Mouse (Mus musculus) heart, postnatal 0 days (tissue): ENCODE measurements around the gene Pax5. TPM values are rescaled to one million over a fixed set of nuclear protein-coding genes. Genes with fewer than 3 reads are reported as not detected.
A peak's percentile ranks its signal among the peaks of the same experiment; 100 is the strongest.
"Not testable (repeated sequence)": the region's sequence is repeated elsewhere in the genome, so short reads cannot be mapped to it uniquely, and the experiment has no call there.

Source experiments
- ATAC-seq: fragments of 200-750 bp; cut with Nextera tagmentation; 2 replicates; pipeline ENCODE4 v1.8.0; 2017; ENCODE audit warnings: low read depth, moderate number of reproducible peaks, moderate library complexity; ENCODE audit not compliant: insufficient read depth
- DNase-seq: peaks from one replicate; pipeline ENCODE4 v3.0.0-alpha.2; 2016; ENCODE audit warnings: low spot score
- H3K27ac ChIP-seq: fragments of 300-500 bp; sonication (generic); 2 replicates; pipeline ENCODE4 v1.5.1; 2014; ENCODE audit warnings: low read depth, mild to moderate bottlenecking
- H3K27me3 ChIP-seq: fragments of 300-500 bp; sonication (generic); 2 replicates; pipeline ENCODE4 v1.6.1; 2014; ENCODE audit warnings: low read length, mixed read lengths; ENCODE audit not compliant: control insufficient read depth, insufficient read depth
- H3K36me3 ChIP-seq: fragments of 300-500 bp; sonication (generic); replicated peaks from 2 replicates; pipeline ENCODE4 v1.6.1; 2014; ENCODE audit warnings: low read length, mixed read lengths; ENCODE audit not compliant: control insufficient read depth, insufficient read depth
- H3K4me1 ChIP-seq: fragments of 300-500 bp; sonication (generic); 2 replicates; pipeline ENCODE4 v1.6.1; 2014; ENCODE audit warnings: antibody characterized with exemption; ENCODE audit not compliant: control insufficient read depth, insufficient read depth
- H3K4me2 ChIP-seq: fragments of 300-500 bp; sonication (generic); 2 replicates; pipeline ENCODE4 v1.6.1; 2014; ENCODE audit warnings: low read depth, mild to moderate bottlenecking, low read length, moderate library complexity
- H3K4me3 ChIP-seq: fragments of 300-500 bp; sonication (generic); 2 replicates; pipeline ENCODE4 v1.5.1; 2014; ENCODE audit warnings: low read depth, low read length
- H3K9ac ChIP-seq: fragments of 300-500 bp; sonication (generic); replicated peaks from 2 replicates; pipeline ENCODE4 v1.6.1; 2014; ENCODE audit warnings: low read depth, low read length, mixed read lengths
- H3K9me3 ChIP-seq: fragments of 300-500 bp; sonication (generic); replicated peaks from 2 replicates; pipeline ENCODE4 v1.6.1; 2016; ENCODE audit warnings: low read length; ENCODE audit not compliant: control insufficient read depth
- CTCF ChIP-seq: IDR thresholded peaks from 2 replicates; pipeline ENCODE4 v1.5.1; 2016; ENCODE audit warnings: antibody characterized with exemption, control low read depth, low read depth
- EP300 ChIP-seq: IDR thresholded peaks from 2 replicates; pipeline ENCODE4 v1.6.1; 2016; ENCODE audit warnings: antibody characterized with exemption, low read depth
- WGBS: fragments of 180-500 bp; shearing (Covaris S2); extraction: QIAGEN DNeasy Blood & Tissue Kit; methylation state at CpG from one replicate; pipeline ENCODE4 v1.1.7; 2014; 5-methylcytosine and 5-hydroxymethylcytosine counted together
- polyA plus RNA-seq: library from polyadenylated mRNA; unstranded; fragments of >200 nt; fragmentation: Nextera tagmentation; extraction: Ambion mirVana; gene quantifications from 2 replicates; pipeline ENCODE4 v1.2.1, GENCODE M21; 2015
- total RNA-seq: library from RNA; depleted of rRNA; stranded (reverse); fragments of >200 nt; gene quantifications from 2 replicates; pipeline ENCODE4 v1.2.3, GENCODE M21; 2014; ENCODE audit warnings: low replicate concordance; rRNA removed

Pax5 gene
- 0.04 TPM in 1 of 2 replicates, not detected in the other for total RNA-seq
- not detected in 2 replicates for polyA plus RNA-seq

GRCm38 (mm10) chr4:44709740-44710700 is at the start of gene Pax5:
Gene Pax5 (minus strand): TSS chr4:44710487.
- no peak within 1 kb of the TSS for H3K4me2 ChIP-seq
- peaks cover 99% of the 10 kb centered on the region for H3K27me3 ChIP-seq
- DNase-seq, result no peak
- no peaks in the 10 kb centered on the region for H3K4me1 ChIP-seq
- TF ChIP-seq CTCF (no peak), EP300 (no peak)
- 0 out of 2 replicates have a peak within 1 kb of the TSS, but pooled peaks have one; percentile 18 for H3K4me3 ChIP-seq
- no peaks in the 10 kb centered on the region for H3K9me3 ChIP-seq
- 29% methylated on average over 16 of the region's 16 CpGs for WGBS
- H3K36me3 ChIP-seq, result no peaks in the 10 kb centered on the region
- H3K9ac ChIP-seq, result no peak within 1 kb of the TSS
- H3K27ac ChIP-seq, result no peak within 1 kb of the TSS
- no peak for ATAC-seq

- not testable (repeated sequence) for H3K27me3 ChIP-seq, DNase-seq, H3K4me1 ChIP-seq, H3K9me3 ChIP-seq, H3K36me3 ChIP-seq, ATAC-seq
- Histone ChIP-seq H3K9ac (peak overlapping the region; percentile 89), H3K4me3 (peak overlapping the region; percentile 87), H3K4me2 (peak overlapping the region; percentile 78), H3K27ac (peak overlapping the region; percentile 88)
- 10% methylated on average over 10 of the region's 10 CpGs for WGBS
Observed at GRCm38 (mm10) chr4:44757131-44757530, 46.8 kb upstream of the Pax5 start.

- Histone ChIP-seq H3K36me3 (no peaks in the 10 kb centered on the region), H3K4me1 (no peaks in the 10 kb centered on the region), H3K27ac (peak overlapping the region; percentile 88), H3K27me3 (no peaks in the 10 kb centered on the region), H3K9me3 (no peaks in the 10 kb centered on the region), H3K9ac (peak overlapping the region; percentile 89), H3K4me3 (peak overlapping the region; percentile 87), H3K4me2 (peak overlapping the region; percentile 78)
- ATAC-seq, result peak; percentile 99
- DNase-seq, result peak; percentile 98
- no peak for TF ChIP-seq CTCF
- no peak for TF ChIP-seq EP300
- under 1% methylated on average over 60 of the region's 60 CpGs for WGBS
Observed at GRCm38 (mm10) chr4:44756134-44756951, 46.1 kb upstream of the Pax5 start.

- 4% methylated on average over 15 of the region's 15 CpGs for WGBS
- no peak for TF ChIP-seq CTCF
- TF ChIP-seq EP300, result no peak
- H3K27me3 ChIP-seq, result no peaks in the 10 kb centered on the region
- H3K36me3 ChIP-seq, result no peaks in the 10 kb centered on the region
- ATAC-seq, result 0 out of 2 replicates have a peak, but pooled peaks have one; percentile 21
- H3K9ac ChIP-seq, result peak within 1 kb of the TSS; percentile 89
- H3K4me1 ChIP-seq, result no peaks in the 10 kb centered on the region
- peak within 1 kb of the TSS; percentile 87 for H3K4me3 ChIP-seq
- DNase-seq, result no peak
- H3K9me3 ChIP-seq, result no peaks in the 10 kb centered on the region
- peak within 1 kb of the TSS; percentile 88 for H3K27ac ChIP-seq
- H3K4me2 ChIP-seq, result peak within 1 kb of the TSS; percentile 78
Observed at GRCm38 (mm10) chr4:44755553-44756133, 45.4 kb upstream of the Pax5 start, which contains the start of gene Zcchc7. Gene Zcchc7 (plus strand): TSS chr4:44755877.

- WGBS, result 58% methylated on average over 1 of the region's 1 CpGs
- no peak overlapping the region for H3K4me3 ChIP-seq
- H3K36me3 ChIP-seq, result no peaks in the 10 kb centered on the region
- H3K9me3 ChIP-seq, result 0 out of 2 replicates have a peak, but pooled peaks cover 14% of the 10 kb centered on the region
- no peak for TF ChIP-seq CTCF
- no peak for TF ChIP-seq EP300
- H3K27me3 ChIP-seq, result no peaks in the 10 kb centered on the region
- DNase-seq, result no peak
- H3K9ac ChIP-seq, result no peak overlapping the region
- H3K4me1 ChIP-seq, result no peaks in the 10 kb centered on the region
- ATAC-seq, result no peak
- no peak overlapping the region for H3K27ac ChIP-seq
- no peak overlapping the region for H3K4me2 ChIP-seq
Observed at GRCm38 (mm10) chr4:44740471-44740870, 30.2 kb upstream of the Pax5 start.
